Mouse (Mus musculus): ENCODE data around the gene Myo15.
"Not testable (repeated sequence)": the region's sequence is repeated elsewhere in the genome, so short reads cannot be mapped to it uniquely, and the experiment has no call there.

The Myo15 gene

DNA sequence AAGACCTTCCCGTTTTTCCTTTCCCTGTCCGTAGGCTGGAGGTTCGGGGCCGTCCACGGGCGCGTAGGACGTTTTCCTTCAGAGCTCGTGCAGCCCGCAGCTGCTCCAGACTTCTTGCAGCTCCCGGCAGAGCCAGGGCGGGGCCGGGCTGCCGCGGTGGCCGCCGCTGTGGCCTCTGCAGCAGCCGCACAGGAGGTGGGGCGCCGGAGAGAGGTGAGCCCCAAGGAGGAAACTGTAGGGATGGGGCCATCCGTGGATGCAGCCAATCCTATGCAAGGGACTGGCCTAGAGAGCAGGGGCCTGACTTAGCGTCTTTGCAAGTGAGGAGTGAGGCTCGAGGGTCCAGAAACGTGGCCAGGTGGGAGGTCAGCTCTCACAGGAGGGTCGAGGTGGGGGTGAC is 40.4 kb downstream of the Myo15 start:
- peak in 1 of 2 experiments; percentile 18 for DNase-seq

DNA sequence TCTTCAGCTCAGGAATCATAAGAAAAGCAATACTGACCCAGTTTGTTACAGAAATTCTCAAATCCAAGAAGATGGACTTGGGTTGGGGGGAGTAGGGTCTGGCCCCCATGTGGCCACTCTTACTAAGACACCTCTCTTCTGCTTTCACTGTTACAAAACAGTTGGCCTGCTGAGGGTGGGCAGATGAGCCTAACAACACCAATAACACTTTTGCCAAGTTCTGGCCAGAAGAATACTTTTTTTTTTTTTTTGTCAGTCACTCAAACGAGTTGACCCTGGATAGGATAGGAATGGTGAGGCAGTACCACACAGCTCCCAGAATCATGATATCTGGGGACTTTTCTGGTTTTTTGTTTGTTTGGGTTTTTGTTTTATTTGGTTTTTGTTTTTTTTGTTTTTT is 42.8 kb downstream of the Myo15 start:
- DNase-seq = no peak

DNA sequence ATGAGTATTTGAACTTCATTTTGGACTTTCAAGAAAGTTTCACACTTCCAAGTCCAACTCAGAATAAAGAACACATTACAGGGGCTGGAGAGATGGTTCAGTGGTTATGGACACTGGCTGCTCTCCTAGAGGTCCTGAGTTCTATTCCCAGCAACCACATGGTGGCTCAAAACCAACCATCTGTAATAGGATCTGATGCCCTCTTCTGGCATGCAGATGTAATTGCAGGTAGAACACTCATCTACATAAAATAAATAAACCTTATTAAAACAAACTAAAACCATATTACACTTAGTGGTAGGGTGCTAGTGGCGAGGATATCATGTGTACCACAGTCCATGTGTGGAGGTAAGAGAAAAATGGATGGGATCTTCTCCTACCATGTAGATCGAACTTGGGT is 43.4 kb downstream of the Myo15 start:
- DNase-seq = no peak

DNA sequence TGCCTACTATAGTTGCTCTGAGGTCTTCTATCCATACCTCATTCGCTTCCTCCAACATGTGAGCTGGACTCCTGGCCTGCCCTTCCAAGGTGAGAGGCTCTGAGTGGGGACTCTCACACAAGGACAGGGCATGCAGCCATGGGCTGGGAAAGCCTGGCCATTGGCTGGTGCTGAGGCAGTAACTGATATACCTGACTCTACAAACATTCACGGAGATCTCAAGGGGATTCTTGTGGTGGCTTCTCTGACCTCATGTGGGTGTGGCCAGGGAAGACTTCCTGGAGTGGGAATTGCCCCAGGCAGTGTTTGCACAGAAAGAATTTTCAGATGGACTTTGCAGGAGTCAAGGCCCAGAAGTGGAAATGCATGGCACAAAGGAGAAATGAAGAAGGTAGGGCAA is 45.8 kb downstream of the Myo15 start:
- DNase-seq = no peak

DNA sequence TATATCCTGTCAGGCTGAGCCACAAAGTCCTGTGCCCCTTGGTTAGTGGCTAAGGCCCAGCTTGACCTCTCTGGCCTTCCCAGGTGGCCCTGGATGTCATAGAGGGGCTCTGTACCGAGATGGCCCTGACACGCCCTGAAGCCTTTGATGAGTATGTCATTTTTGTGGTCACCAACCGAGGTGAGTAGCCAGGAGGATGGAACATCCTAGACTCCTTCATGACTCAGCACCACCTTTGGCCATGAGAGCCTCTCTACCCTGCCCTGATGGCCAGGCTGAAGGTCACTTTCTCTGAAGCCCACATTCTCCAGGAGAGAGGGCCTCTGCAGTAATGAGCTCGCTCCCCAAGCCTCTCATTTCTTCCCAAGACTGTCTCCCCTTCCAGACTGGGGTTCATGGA is 49.2 kb downstream of the Myo15 start:
- DNase-seq = no peak

DNA sequence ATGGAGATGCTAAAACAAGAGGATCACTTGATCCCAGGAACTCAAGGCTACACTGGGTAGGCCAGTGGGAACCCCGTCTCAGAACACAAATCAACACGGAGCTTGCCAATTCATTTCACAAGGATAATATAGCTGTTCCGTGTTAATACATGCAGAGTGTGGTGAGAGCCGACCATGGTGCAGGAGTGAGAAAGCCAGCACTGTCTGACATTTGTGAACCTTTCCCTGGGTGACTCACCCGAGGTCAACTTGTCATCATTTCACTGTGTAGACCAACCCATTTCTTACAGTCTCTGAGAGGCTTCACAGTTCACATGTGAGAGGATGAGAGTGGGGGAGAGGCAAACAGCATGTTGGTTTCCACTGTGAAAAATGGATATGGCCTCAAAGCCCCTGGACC is 52.9 kb downstream of the Myo15 start:
- DNase-seq = no peak

DNA sequence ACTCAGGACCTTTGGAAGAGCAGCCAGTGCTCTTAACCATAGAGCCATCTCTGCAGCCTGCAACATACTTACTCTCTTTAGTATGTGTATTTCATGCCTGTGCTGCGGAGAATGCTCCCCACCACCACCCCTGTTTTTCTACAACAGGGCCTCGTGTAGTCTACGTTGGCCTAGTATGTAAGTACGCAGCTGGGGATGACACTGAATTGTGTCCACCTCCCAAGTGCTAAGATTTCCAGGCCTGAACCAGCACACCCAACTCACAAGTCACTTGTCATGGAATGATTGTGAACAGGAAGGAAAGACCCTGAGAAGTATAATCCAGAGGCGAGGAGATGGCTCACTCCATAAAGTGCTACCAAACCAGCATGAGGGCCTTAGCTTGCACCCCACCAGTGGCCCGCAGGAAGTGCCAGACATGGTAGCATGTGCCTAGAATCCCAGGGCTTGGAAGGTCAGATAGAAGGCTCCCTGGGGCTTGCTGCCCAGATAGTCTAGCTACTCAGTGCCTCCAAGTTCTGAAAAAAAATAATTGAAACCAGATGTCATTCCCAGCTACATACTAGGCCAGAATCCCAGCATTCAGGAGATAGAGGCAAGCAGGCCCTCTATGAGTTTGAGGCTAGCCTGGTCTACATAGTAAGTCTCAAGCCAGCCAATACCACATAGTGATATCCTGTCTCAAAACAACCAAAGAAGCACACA is 53.7 kb downstream of the Myo15 start:
- no peak for DNase-seq

DNA sequence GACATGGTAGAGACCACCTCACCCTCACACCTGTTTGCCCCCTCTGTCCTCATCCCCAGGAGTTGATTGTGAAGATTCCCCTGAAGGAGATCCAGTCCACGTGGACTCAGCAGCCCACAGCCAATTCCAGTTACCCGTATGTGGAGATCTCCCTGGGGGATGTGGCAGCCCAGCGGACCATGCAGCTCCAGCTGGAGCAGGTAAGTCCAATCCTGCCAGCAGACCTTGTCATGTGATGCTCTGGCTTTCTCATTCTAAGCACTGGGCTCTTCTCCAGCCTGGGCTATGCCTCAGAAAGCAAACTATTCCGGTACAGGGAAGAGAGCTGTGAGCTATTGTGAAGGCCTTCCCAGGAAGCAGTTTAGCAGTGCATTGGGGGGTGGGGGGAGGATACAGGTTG is 57.3 kb downstream of the Myo15 start:
- DNase-seq = no peak

DNA sequence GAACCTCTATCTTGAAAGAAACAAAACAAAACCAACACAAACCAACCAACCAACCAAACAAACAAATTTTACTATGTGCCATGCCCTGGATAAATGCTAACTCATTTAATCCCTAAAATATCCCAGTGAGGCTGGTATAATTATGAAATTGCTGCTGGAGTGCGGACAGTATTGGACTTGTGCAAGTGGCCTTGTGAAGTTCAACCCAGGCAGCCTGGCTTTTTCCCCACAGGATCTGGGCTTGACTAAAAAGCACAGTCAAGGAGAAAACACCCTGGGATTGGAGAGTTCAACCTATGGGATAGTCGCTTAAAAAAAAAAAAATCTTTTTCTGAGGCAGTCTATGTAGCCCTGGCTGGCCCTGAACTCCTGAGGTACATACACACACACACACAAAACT is 66.5 kb downstream of the Myo15 start:
- no peak for DNase-seq

DNA sequence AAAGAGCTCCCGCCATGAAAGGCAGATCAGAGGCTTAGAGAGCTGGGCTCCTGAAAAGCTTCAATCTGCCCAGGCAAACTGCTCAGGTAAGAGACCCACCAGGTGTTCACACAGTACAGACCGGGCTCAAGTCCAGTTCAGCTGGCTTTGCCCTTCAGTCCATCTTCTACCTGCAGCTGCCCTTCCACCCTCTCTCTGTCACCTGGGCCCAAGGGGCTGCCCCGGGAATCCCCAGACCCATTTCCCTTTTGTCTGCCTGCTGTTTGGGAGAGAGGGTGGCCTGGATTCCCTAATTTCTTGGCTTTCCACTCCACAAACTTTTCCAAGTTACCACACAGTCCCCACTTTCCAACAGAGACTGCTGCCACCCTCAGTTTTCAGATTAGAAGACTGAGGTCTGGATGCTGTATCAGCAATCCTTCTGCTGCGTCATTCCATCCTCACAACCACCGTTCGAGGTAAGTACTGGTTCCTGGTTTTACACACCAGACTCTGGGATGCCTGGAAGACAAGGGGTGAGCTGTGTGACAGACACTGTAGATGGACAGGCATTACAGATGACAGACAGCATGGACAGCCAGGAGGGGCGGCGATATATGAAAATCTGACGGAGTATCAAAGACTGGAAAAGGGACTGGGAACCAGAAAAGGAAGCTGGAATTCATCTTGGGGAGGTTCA is 67.2 kb downstream of the Myo15 start, which contains the start of gene Alkbh5:
Gene Alkbh5, plus strand, starts transcription at position 202 of the 679 bp plus-strand sequence.
- peak in 1 of 2 experiments; percentile 12 for DNase-seq

DNA sequence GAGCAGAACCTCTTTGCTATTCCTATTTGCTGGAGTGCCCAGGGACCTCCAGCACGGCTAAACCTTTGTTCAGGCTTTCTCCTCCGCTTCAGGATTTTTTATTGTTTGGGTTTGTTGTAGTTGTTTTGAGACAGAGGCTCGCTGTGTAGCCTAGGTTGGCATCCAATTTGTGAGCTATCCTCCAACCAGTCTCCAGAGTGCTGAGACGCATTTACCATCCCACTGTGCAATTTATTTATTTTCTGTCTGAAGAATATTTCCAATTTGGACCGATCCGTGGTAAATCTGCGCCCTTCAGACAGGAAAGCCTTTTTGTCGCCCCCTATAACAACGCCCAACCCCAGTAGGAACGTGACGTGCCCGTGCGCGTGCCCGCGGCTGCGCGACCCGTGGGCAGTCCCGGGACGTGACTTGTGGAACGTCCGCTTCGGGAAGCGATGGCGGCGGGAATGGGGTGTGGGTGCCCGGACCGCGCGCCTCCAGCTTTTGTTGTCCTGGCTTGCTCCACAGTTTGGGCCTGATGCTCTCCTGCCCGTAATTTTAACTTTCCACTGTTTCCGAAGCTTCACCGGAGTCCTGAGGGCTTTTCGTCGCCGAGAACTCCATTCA is 67.8 kb downstream of the Myo15 start:
- peak; percentile 88 to 89 for DNase-seq

DNA sequence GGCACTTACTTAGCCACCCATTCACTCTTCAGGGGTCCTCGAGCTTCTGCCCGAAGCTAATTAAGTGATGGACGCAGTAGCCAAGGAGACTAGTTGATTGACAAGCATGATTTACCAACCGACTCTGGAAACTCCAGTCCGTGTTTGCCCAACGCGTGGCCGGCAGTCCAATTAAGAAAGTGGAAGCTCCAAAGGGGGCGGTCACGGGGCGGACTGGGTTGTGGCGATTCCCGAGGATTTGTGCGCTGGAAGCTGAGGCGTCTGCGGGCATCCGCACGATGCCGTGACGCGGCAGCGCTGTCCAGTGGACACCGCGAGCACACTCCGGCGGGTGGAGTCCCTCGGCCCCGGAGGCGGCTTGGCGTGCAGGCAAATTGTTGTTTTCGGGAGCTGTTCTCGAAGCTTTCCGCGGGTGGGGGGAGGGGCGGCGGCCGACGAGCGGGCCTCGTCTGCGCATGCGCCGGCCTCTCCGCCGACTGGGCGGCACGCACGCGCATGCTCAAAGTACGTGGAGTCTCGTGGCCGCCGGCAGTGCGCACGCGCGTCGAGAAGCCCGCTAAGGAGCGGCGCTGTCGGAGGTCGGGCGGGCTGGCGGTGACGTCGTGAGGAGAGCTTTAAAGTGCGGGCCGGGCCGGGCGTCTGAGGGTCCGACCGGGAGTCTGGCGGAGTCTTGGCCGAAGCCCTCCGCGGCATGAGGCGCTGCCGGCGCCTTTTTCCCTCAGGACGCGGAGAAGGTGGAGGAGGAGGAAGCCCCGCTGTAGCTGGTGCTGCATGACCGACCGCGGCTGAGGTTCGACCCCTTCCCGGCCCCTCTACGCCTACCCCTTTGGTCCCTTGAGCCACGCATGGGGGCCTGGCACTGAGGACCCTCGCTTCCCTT is 68.6 kb downstream of the Myo15 start:
- peak; percentile 90 to 94 for DNase-seq

DNA sequence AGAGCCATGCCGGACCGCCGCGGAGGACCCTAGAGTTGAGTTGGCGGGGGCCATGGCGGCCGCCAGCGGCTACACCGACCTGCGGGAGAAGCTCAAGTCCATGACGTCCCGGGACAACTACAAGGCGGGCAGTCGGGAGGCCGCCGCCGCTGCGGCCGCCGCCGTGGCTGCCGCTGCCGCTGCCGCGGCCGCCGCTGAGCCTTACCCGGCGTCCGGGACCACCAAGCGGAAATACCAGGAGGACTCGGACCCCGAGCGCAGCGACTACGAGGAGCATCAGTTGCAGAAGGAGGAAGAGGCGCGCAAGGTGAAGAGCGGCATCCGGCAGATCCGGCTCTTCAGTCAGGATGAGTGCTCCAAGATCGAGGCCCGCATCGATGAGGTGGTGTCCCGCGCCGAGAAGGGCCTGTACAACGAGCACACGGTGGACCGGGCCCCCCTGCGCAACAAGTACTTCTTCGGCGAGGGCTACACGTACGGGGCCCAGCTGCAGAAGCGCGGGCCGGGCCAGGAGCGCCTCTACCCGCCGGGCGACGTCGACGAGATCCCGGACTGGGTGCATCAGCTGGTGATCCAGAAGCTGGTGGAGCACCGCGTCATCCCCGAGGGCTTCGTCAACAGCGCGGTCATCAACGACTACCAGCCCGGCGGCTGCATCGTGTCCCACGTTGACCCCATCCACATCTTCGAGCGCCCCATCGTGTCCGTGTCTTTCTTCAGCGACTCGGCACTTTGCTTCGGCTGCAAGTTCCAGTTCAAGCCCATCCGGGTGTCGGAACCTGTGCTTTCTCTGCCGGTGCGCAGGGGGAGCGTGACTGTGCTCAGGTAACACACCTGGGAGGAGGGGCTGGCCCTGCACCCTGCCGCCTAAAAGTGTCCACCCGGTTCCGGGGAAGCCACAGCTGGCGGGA is 69.5 kb downstream of the Myo15 start:
- peak; percentile 66 to 79 for DNase-seq

DNA sequence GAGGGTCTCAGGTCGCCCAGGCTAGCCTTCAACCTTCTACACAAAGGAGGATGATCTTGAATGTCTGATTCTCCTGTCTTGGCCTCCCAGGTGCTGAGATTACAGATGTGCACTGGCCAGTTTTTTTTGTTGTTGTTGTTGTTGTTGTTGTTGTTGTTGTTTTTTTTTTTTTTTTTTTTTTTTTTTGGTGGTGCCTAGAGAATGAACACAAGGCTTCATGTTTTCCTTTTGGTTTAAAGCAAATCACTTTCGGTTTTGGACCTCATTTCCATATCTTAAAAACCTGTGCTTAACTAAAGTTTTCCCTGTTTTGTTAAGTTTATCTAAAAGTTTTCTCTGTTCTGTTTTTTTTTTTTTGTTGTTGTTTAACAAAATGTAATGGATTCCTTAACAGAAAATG is 70.4 kb downstream of the Myo15 start:
- DNase-seq = no peak

DNA sequence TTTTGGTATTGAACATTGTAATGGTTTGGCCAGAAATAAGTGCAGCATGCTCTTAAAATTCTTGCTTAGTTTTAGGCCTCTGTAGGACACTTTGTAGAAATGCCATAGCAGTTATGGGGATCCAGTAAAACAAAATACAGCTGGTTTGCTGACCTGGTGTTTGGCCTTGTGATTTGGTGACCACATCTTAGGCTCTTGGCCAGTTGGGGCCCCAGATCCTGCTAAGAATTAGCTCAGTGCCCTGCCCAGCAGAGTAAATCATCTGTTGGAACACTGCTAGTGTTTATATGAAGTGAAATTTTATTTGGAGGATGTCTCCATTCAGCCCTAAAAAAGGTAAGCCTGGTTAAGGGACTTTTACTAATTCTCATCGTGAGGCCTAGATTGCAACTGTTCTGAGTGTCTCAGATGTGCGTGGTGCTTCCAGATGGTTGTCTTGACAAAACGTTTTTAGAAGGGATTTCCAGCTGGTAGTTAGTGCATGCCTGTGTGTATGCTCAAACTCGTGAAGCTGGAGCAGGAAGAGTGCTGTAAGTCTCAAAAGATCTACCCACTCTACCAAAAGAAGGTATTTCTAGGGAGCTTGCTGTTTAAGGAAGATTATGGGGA is 71.0 kb downstream of the Myo15 start:
- no peak for DNase-seq

DNA sequence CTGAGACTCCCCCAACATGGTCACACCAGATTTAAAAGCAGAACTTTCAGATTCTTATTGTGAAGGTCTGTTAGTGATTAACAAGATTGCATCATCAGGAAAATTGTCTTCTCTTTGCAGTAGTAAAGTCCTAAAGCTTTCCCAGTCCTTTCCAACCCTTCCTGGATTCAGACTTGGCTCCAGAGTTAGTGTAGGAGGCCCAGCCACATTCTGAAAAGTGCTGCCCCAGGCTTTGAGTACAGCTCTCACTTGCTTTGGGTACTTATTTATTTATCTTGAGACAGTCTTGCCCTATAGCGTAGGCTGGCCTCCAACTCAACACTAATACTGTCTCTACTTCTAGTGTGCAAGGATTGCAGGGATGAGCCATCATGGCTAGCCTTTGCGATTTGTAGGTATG is 71.6 kb downstream of the Myo15 start:
- no peak for DNase-seq

DNA sequence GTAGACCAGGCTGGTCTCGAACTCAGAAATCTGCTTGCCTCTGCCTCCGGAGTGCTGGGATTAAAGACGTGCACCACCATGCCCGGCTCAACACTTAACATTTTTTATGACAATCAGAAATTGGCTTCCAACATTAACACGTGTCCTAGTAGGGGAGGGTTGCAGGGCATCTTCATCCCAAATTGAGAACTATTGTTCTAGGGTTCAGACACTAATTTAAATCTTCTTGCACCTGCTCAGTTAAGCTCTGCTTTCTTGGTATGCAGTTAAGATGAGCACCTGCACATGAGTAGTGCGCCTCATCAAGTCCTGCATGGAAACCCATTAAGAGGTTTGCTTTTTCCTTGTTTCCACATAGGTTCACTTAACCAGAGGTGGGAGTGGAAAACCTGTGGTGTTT is 72.7 kb downstream of the Myo15 start:
- no peak for DNase-seq

DNA sequence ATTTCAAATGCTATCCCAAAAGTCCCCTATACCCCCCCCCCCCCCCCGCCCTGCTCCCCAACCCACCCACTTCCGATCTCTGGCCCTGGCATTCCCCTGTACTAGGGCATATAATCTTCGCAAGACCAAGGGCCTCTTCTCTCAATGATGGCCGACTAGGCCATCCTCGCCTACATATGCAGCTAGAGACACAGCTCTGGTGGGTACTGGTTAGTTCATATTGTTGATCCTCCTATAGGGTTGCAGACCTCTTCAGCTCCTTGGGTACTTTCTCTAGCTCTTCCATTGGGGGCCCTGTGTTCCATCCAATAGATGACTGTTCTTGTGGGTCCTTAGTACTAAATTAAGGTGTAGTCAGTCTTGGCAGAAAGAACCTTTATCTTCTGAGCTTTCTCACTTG is 74.1 kb downstream of the Myo15 start:
- DNase-seq = not testable (repeated sequence)

DNA sequence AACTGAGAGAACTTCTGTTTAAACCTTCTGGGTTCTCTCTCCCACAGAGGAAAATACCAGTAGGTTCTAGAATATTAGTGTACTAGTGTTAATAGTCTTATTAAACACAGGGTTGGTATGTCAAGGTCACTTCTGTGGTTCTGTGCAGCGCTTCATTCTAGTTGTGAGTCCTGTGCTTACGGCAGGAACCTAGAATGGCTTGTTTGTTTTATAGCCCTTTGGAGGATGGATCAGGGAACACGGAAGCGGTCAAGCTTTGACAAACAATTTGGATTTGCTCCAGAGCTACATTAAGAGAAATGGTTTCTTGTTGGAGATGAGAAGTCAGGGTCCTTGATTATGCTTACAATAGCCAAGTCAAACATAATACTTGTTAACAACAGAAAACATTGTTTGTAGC is 76.3 kb downstream of the Myo15 start:
- no peak for DNase-seq

DNA sequence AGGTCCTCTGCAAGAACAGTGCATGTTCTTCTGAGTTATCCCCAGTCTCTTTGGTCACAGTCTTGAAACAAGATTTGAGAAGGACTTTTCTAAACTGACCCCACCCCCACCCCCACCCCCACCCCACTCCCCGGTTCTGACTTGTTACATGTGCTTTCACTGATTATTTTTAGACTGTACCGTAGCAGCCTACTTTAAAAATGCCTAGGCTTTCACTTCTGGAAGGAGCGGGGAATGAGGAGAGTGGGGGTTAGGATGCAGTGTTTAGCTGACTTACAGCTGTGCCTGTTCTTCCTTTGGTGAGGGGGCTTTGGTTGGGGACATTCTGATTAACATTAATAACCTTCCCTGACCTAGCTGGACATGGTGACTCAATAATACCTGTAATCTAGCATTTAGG is 79.0 kb downstream of the Myo15 start:
- no peak for DNase-seq

DNA sequence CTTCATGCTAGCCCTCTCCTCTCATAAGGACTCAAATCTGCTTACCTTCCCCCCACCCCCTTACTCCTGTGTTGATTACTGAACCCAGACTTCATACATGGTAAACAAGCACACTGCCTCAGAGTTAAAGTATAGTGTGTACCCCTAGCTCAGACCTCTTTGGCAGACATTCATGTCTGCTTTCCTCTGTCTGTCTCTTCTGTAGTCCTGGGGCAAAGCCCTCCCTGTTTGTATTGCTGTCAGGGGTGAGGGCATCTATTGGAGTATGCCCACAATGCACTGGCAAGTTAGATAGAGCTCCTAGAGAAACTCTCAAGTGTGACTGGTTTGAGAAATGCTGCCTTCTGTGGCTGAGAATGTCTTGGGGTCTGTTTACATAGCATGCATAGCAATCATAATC is 84.0 kb downstream of the Myo15 start:
- DNase-seq = no peak

DNA sequence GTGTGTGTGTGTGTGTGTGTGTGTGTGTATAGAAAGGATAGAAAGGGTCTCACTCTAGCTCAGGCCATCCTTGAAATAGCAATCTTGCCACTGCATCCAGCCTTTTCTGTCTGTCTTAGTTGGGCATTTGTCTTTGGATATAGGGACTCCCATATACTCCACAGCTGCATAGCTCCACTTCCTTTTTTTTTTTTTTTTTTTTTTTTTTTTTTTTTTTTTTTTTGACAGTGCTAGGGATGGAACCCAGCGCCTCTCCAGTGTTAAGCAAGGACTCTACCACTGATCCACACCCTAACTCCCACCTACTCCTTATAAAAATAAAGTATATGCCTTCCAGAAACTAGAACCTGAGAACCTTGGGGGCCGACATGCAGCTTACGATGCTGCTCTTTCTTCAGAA is 88.5 kb downstream of the Myo15 start:
- no peak for DNase-seq
